Mouse (Mus musculus) adrenal gland, adult 18-20 months (tissue): ENCODE measurements around the gene Igsf9. TPM values are rescaled to one million over a fixed set of nuclear protein-coding genes. Genes with fewer than 3 reads are reported as not detected.

ENCODE experiments used
- DNase-seq, 2 experiments: peaks; one replicate each; pipeline ENCODE4 v3.0.0; 2021 to 2022; ENCODE audit warnings: low spot score in 2 of 2
- total RNA-seq, 2 experiments: library from RNA; stranded (reverse); gene quantifications; 1 replicate in 1 of 2; 2 replicates in 1 of 2; pipeline ENCODE4 v1.2.3; 2021

Gene Igsf9
- total RNA-seq, 2 experiments from 2014 or later = 1.1 to 3.2 TPM

- DNase-seq = no peak
These were observed 32.1 kb downstream of the Igsf9 start for GRCm38 (mm10) chr1:172513525-172514212.

DNA sequence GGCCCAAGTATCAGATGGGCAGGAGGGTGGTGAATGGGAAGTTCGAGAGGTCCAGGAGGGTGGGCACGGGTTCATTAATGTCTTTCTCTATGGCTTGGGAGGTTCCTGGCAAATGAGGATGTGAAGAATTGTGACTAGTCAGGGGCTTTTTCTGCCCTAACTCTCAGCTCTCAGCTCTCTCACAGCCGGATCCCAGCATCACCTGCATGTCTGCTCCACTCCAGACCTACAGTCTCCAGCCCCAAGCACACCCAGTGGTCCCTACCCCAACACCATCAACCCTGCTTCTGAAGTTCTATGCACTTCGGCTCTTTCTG, 32.6 kb downstream of the Igsf9 start:
- no peak for DNase-seq

GRCm38 (mm10) chr1:172514551-172515268, 33.1 kb downstream of the Igsf9 start:
- no peak for DNase-seq

GRCm38 (mm10) chr1:172515396-172515795, 33.8 kb downstream of the Igsf9 start:
- DNase-seq = no peak

DNA sequence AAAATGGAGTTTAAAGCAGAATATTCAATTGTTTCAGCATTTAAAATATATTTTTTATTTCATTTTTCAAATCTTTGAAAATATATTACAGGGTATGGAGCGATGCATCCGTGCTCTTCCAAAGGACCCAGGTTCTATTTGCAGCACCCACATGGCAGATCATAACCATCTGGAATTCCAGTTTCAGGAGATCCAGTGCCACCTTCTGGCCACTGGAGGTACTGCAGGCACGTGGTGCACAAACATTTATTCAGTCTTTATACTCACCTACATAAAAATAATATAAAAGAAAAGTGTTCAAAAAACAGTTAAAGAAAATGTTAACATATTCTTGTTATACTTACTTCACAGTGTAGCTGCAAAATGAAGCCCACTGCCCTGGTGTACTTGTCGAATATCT, 36.4 kb downstream of the Igsf9 start:
- DNase-seq = no peak

DNA sequence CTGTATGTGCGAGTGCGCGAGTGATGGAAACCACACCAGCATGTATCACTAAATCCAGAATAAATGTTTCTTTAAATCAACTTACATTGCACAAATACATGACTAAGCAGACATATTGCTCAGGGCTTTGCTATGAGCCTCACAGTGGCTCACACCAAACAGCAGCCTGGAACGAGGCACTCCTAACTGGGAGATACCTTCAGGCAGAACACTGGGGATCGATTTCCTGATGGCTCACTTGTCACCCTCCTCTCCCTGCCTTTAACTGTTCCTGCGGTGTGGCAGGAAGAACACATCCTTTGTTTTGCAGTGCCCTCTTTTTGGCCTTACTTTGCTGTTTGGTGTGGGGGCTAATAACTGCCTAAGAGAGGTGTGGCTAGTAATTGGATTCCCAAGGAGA, 38.1 kb downstream of the Igsf9 start:
- DNase-seq = no peak

GRCm38 (mm10) chr1:172520576-172521440, 39.2 kb downstream of the Igsf9 start, which contains the start of gene Cfap45:
Gene Cfap45 (plus strand): TSS chr1:172520801.
- DNase-seq = peak; percentile 42 to 47

- DNase-seq = no peak
These were observed 40.9 kb downstream of the Igsf9 start for GRCm38 (mm10) chr1:172522524-172522923.

DNA sequence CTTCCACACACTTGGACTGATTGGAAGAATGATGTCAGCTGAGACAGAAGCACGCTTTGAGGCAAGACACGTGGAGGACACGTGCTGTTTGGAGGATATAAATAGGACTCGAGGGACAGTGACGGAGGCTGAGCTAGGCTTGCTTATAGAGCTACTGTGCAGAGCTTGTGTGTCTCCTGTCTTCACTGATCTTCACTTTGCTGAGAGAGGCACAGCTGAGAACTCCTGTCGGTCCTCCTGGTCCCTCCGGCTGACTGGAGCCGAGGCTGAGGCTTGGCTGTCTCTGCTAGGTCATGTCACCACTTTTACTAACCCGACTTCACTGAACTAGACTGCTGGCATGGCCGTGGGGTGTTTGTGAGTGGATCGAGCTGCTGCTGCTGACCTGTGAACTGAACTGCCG, 42.1 kb downstream of the Igsf9 start:
- no peak for DNase-seq

DNA sequence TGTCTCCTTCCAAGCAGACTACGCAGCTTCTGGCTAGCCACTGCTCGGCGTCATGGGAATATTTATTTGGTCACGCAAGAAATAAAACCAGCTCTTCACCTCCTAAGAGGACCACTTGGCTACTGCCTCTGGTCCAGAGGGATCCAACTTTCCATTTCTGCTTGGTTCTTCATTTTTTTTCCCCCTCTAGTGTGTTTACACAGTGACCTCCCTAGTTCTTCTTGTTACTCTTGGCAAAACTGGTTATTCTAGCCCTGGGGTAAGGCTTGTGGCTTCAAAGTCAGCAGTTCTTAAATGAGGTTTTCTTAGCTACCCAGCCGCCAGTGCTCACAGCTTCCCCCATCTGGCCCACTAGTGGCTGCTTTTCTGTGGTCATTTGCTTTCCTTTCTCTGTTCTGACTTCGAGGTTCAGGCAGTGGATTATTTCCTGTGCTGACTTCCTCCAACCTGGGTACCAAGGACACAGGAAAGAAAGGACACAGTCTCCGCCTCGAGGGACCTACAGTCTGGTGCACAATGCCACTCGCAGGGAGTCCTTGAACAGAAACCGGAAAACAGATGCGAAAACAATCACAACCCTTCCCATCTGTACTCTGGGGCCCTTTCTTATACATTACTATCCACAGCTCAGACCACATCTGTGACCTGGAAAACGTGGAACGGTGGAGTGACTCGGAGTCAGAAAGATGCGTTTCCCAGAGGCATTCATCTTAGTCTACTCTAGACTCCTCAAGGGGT, 43.6 kb downstream of the Igsf9 start:
- no peak for DNase-seq

GRCm38 (mm10) chr1:172525971-172526370, 44.4 kb downstream of the Igsf9 start:
- DNase-seq = no peak

- DNase-seq = no peak
These were observed 44.9 kb downstream of the Igsf9 start for GRCm38 (mm10) chr1:172526380-172527081.

DNA sequence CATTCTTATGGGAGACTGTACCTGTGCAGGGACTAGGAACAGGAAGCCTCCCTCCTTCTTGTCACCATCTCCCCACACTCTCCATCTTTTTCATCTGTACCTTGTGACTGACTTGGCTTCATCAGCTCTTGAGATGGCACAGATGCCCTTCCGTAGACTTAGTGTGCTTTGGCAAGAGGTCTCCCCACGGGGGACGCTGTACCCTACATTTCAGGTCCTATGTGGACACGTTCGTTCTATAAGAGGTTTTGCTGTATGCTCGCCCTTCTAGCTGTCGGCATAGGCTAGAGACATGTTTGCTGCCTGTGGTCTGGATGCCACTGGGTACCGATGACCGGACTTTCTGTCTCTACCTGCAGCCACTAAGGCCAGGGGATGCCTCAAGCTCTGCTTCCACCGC, 45.8 kb downstream of the Igsf9 start:
- no peak for DNase-seq

GRCm38 (mm10) chr1:172528701-172529100, 47.1 kb downstream of the Igsf9 start:
- peak; percentile 86 to 91 for DNase-seq

- no peak for DNase-seq
These were observed 49.1 kb downstream of the Igsf9 start for GRCm38 (mm10) chr1:172530544-172531220.

DNA sequence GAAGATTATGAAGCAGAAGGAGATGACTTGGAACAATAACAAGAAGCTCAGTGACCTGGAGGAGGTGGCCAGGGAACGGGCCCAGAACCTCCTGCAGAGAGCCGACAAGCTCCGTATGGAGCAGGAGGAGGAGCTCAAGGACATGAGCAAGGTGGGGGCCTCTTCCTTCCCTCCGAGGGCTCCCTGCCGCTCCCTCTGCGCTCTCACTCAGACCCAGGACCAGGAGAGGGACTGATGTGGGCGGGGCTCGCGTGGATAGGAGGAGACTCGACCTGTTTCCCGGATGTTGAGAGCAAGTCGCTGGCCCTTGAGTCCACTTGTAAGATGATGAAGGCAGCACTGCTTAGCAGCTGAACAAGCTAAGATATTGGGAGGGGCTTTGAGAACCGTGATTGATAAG, 51.0 kb downstream of the Igsf9 start:
- DNase-seq = no peak

- DNase-seq = no peak
These were observed 53.5 kb downstream of the Igsf9 start for GRCm38 (mm10) chr1:172535116-172535515.

- no peak for DNase-seq
These were observed 58.2 kb downstream of the Igsf9 start for GRCm38 (mm10) chr1:172539827-172540226.

DNA sequence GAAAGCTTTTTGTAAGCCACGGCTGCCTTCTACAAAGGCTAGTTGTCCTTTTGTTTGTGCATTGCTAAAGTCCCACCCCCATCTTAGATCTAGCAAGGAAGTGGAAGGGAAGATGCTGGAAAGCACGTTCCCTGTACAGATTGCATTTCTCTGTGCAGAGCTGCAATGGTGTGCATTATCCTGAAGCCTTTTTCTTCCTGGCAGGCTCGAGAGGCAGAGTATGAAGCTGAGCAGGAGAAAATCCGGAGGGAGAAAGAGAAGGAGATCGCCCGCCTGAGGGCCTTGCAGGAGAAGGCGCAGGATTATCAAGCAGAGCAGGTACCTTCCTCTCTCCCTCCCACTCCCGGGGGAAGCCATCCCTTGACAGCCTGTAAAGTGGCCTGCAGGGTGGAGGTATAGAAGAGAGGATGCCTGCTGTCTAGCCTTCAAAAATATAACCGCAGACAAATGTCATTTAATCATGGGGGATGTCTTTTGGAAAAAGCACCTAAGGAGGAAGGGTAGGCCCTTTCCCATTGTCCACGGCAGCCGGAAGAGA, 58.8 kb downstream of the Igsf9 start:
- no peak for DNase-seq

- DNase-seq = no peak
These were observed 64.5 kb downstream of the Igsf9 start for GRCm38 (mm10) chr1:172546062-172546461.
